Mouse (Mus musculus) kidney, embryonic 16.5 days (tissue): ENCODE results near the gene Kcnj12. TPM values are rescaled to one million over a fixed set of nuclear protein-coding genes. Genes with fewer than 3 reads are reported as not detected.

Experiments used
- ATAC-seq: fragments of 200-750 bp; cut with Nextera tagmentation; 2 replicates; pipeline ENCODE4 v1.8.0; 2017; ENCODE audit warnings: moderate TSS enrichment; ENCODE audit not compliant: low FRiP score, low TSS enrichment
- H3K27ac ChIP-seq: fragments of 300-500 bp; sonication (generic); 2 replicates; pipeline ENCODE4 v1.5.1; 2014; ENCODE audit warnings: low read length
- H3K27me3 ChIP-seq: fragments of 300-500 bp; sonication (generic); 2 replicates; pipeline ENCODE4 v1.6.1; 2014; ENCODE audit warnings: low read length, control low read depth, mixed read lengths; ENCODE audit not compliant: insufficient read depth
- H3K36me3 ChIP-seq: fragments of 300-500 bp; sonication (generic); 2 replicates; pipeline ENCODE4 v1.6.1; 2014; ENCODE audit warnings: low read length, control low read depth, mixed read lengths; ENCODE audit not compliant: insufficient read depth
- H3K4me1 ChIP-seq: fragments of 300-500 bp; sonication (generic); 2 replicates; pipeline ENCODE4 v1.6.1; 2014; ENCODE audit warnings: low read length, control low read depth, mixed read lengths; ENCODE audit not compliant: insufficient read depth
- H3K4me2 ChIP-seq: fragments of 300-500 bp; sonication (generic); replicated peaks from 2 replicates; pipeline ENCODE4 v1.6.1; 2014; ENCODE audit warnings: low read depth, low read length
- H3K4me3 ChIP-seq: fragments of 300-500 bp; sonication (generic); 2 replicates; pipeline ENCODE4 v1.5.1; 2014; ENCODE audit warnings: mild to moderate bottlenecking, low read length
- H3K9ac ChIP-seq: fragments of 300-500 bp; sonication (generic); replicated peaks from 2 replicates; pipeline ENCODE4 v1.6.1; 2014; ENCODE audit warnings: low read length
- H3K9me3 ChIP-seq: fragments of 300-500 bp; sonication (generic); 2 replicates; pipeline ENCODE4 v1.6.1; 2016; ENCODE audit warnings: low read length, control low read depth
- WGBS: fragments of 180-500 bp; shearing (Covaris S2); extraction: QIAGEN DNeasy Blood & Tissue Kit; methylation state at CpG from one replicate; pipeline ENCODE4 v1.1.7; 2014; 5-methylcytosine and 5-hydroxymethylcytosine counted together
- polyA plus RNA-seq: library from polyadenylated mRNA; unstranded; fragments of >200 nt; fragmentation: Nextera tagmentation; extraction: Ambion mirVana; gene quantifications from 2 replicates; pipeline ENCODE4 v1.2.1, GENCODE M21; 2015

Gene Kcnj12
- polyA plus RNA-seq, 1 experiment from 2014 or later, result 0.32 TPM

DNA sequence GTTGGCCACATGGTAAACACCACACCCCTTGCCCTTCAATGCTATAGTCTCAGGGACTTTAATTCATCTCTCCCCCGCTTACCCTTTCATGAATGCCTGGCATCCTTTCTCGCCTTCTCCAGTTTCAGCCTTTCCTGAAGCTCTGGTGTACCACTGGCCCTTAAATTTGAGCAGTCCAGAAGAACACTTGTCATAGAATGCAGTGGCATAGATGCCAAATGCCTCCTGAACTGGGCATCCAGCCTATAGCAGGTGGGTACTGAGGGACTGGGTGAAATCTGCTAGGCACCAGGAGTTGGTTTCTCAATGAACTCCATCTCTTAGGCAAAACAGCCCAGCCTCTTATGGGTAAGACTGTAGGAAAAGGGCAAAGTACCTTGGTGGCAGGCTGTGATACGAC, 31.9 kb upstream of the Kcnj12 start:
- Histone ChIP-seq H3K27ac (no peak overlapping the region), H3K4me2 (no peak overlapping the region), H3K9ac (no peak overlapping the region), H3K4me3 (no peak overlapping the region), H3K9me3 (peaks cover 6% of the 10 kb centered on the region; the same call in 1 of the 2 replicates), H3K27me3 (no peaks in the 10 kb centered on the region), H3K36me3 (no peaks in the 10 kb centered on the region), H3K4me1 (no peaks in the 10 kb centered on the region)
- WGBS, result 82% methylated on average over 3 of the region's 3 CpGs
- ATAC-seq, result no peak

DNA sequence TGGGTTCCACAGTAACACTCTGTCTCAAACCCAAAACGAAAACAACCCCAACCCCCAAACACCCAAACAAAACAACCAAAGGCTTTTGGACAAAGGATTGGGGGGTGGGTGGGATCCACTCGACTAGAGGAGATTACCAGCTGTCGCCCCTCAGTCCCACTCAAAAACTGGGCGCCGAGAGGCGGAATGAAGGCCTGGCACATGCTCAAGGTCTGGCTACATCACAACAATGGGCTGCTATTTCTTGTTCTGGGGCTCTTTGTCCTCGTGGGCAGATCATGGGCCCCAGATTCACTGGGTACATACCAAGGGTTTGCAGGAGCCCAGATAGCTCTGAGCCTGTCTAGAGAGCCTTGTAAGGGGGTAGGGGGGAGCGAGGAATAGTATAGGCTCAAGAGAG, 19.6 kb upstream of the Kcnj12 start:
- H3K27ac ChIP-seq, result no peak overlapping the region
- no peak overlapping the region for H3K4me2 ChIP-seq
- no peak overlapping the region for H3K4me3 ChIP-seq
- 90% methylated on average over 8 of the region's 8 CpGs for WGBS
- no peak overlapping the region for H3K9ac ChIP-seq
- no peaks in the 10 kb centered on the region for H3K36me3 ChIP-seq
- ATAC-seq, result no peak
- H3K27me3 ChIP-seq, result no peaks in the 10 kb centered on the region
- no peaks in the 10 kb centered on the region for H3K9me3 ChIP-seq
- no peaks in the 10 kb centered on the region for H3K4me1 ChIP-seq

DNA sequence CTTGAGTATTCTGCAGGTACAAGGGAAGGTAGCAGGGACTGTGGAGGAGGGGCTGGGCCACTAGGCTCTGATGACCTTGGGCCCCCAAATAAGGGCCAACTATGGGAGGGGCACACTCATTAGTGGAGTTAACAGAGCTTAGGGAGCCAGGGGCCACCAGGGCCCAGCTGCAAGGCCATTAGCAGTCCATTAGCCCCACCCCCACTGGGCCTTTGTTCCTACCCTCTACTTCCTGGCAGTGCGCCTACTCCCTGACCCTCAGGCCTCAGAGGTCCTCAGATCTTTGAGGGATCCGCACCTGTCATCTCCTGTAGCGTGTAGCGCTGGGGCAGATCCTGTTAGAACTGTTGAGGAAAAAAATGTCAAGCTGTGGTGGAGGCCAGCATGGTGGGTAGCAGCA, 18.3 kb upstream of the Kcnj12 start:
- ATAC-seq, result no peak
- Histone ChIP-seq H3K27ac (no peak overlapping the region), H3K4me1 (no peaks in the 10 kb centered on the region), H3K4me2 (no peak overlapping the region), H3K4me3 (no peak overlapping the region), H3K9me3 (no peaks in the 10 kb centered on the region), H3K9ac (no peak overlapping the region), H3K27me3 (no peaks in the 10 kb centered on the region), H3K36me3 (no peaks in the 10 kb centered on the region)
- 37% methylated on average over 4 of the region's 4 CpGs for WGBS

DNA sequence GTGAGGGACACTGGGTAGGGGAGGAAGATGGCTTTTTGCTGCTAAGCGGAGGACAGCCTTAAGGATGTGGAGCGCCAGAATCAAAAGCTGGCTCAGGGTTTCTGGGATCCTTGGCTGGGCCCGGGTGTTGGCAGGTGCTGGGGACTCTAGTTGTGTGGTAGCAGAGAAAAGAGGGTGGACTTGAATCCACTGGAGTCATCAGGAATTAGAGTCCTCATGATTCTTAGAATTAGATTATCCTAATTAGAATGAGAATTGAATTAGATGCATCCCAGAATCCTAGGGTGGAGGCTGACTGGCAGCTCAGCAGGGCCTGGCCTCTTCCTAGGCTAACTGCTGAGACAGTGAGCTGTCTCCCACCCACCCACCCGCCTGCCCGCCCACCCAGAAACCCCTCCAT, 17.6 kb upstream of the Kcnj12 start:
- Histone ChIP-seq H3K9me3 (no peaks in the 10 kb centered on the region), H3K4me2 (no peak overlapping the region), H3K4me3 (no peak overlapping the region), H3K4me1 (no peaks in the 10 kb centered on the region), H3K9ac (no peak overlapping the region), H3K27me3 (no peaks in the 10 kb centered on the region), H3K36me3 (no peaks in the 10 kb centered on the region), H3K27ac (no peak overlapping the region)
- WGBS, result 69% methylated on average over 5 of the region's 5 CpGs
- no peak for ATAC-seq

DNA sequence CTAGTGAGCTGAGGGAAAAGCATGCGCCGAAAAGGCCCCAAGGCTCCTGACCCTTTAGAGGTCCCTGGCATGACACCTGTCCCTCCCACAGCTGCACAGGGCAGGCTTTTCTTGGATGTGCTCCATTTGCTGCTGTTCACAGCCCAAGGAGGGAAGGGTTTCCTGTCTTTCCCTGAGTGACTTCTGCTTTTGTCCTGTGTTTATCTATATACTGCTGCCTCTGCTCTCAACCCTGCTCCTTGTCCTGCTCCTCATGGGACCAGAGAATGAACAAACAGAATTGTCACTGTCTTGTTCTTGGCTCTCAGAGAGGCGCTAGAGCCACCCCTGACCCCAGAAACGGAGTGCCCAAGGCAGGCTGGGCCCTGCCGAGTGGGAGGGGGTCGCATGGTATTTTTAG, 17.0 kb upstream of the Kcnj12 start:
- H3K4me1 ChIP-seq, result no peaks in the 10 kb centered on the region
- H3K4me2 ChIP-seq, result no peak overlapping the region
- H3K36me3 ChIP-seq, result no peaks in the 10 kb centered on the region
- WGBS, result 25% methylated on average over 6 of the region's 6 CpGs
- ATAC-seq, result no peak
- no peaks in the 10 kb centered on the region for H3K27me3 ChIP-seq
- no peaks in the 10 kb centered on the region for H3K9me3 ChIP-seq
- H3K9ac ChIP-seq, result no peak overlapping the region
- H3K4me3 ChIP-seq, result no peak overlapping the region
- H3K27ac ChIP-seq, result no peak overlapping the region

DNA sequence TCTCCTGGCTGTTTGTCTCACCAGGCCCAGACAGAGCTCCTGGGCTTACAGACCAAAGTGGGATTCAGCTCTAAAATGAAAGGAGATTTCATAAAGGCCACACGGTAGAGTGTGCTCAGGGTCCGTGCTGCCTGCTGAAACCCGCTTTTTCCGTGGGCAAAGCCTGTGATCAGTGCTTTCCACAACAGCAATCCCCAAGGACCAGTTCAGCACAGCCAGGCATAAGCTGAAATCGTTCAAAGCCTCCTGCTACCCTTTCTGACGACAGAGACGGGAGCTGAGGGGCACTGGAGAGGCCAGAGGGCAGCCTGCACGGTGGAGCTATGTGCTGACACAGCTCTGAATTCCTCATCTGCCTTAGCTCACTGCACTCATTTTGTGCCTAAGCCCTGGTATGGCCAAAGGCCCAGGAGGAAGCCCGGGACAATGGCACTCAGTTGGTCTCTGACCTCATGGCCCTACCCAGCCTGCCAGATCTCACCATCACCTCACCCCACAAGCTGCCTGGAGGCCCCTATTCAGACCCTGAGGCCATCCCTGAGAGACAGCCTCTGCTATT, 10.5 kb upstream of the Kcnj12 start:
- ATAC-seq, result peak; percentile 91
- Histone ChIP-seq H3K27ac (peak overlapping the region; percentile 44; the same call in 1 of the 2 replicates), H3K9me3 (no peaks in the 10 kb centered on the region), H3K9ac (no peak overlapping the region), H3K36me3 (no peaks in the 10 kb centered on the region), H3K4me3 (no peak overlapping the region), H3K4me2 (no peak overlapping the region), H3K4me1 (no peaks in the 10 kb centered on the region), H3K27me3 (no peaks in the 10 kb centered on the region)
- 35% methylated on average over 9 of the region's 9 CpGs for WGBS

DNA sequence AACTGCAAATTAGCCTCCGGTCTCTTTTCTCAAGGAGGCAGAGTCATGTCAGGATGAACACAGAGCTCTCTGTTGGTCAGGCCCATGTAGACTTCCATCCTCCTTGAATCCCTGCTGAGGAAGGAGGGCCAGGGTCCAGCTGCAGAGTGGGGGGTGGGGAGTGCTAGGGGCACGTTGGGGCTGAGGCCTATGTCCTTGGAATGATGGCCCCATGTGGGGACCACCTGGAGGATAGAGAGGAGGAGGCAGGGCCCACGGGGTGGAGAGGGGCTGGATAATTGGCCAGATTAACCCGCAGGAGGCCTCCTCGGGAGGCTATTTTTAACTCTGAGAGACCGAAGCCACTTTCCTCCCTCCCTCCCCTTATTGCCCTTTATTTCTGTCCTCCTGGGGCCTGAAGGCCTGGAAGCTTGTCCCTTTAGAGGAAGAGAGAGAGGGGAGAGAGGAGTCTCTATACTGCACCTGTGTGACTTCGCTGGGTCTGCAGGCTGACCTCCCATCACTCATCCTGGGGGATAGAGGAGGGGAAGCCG, 5.4 kb upstream of the Kcnj12 start:
- ATAC-seq, result no peak
- 24% methylated on average over 8 of the region's 8 CpGs for WGBS
- H3K4me3 ChIP-seq, result no peak overlapping the region
- no peak overlapping the region for H3K27ac ChIP-seq
- no peaks in the 10 kb centered on the region for H3K36me3 ChIP-seq
- no peak overlapping the region for H3K4me2 ChIP-seq
- no peaks in the 10 kb centered on the region for H3K4me1 ChIP-seq
- H3K9ac ChIP-seq, result no peak overlapping the region
- H3K27me3 ChIP-seq, result peaks cover 27% of the 10 kb centered on the region
- H3K9me3 ChIP-seq, result no peaks in the 10 kb centered on the region

DNA sequence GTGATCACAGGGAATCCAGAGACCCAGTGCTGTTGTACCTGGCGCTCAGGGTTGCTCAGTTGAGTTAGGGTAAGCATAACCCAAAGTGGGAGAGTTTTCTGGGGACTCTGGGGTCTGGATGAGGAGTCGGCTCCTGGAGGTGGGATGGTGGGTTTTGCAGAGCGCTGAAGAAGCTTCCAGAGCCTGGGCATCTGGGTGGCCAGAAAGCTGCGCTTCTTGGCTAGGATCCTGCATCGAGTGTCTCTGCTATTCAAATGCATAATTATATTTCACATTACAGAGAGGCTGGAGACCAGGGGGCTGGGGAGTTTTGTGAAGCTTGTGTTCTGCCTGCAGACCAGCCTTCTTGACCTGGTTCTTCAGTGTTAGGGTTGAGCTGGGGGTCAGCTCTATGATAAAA, 1.2 kb upstream of the Kcnj12 start:
- H3K9ac ChIP-seq, result no peak overlapping the region
- H3K27me3 ChIP-seq, result peaks cover 57% of the 10 kb centered on the region
- 85% methylated on average over 5 of the region's 5 CpGs for WGBS

DNA sequence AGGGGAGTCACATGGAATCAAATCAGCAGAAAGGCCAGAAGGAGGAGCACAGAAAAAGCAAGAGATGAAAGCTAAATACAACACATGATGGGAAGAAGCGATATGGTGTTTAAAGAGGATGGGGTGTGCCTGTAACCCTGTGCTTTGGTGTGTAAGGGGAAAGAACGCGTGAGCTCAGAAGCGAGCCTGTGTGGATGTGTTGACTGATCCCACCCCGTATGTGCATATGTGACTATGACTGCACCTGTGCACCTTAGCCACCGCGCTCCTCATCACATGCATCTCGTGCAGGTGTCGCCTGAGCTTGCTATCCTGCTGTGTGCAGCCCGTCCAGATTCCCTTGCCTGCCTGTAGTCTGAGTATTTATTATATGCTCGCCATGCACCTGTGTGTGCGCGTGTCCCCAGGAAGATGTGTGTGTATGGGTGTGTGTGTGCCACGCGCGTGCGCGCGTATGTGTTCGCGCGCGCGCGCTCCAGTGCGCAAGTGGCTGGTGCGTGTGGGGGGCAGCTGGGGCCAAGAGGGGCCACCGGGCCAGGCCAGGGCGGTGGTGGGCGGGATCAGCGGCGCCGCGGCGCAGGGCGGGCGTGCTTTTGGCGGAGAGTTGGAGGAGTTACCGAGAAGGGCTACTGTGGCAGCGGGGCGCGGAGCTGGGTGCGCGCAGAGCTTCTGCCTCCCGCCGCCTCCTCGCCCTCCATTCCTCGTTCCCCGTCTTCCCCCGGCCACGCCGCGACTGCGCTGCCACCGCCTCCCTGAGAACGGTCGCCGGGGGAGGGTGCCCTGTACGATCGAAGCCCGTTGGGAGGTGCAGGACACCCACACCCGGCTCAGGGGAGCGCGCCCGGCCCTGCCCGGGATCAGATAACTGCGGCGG, 451 bp upstream of the Kcnj12 start:
- Histone ChIP-seq H3K4me3 (peak overlapping the region; percentile 58), H3K4me1 (no peaks in the 10 kb centered on the region; the same call in 1 of the 2 replicates), H3K9ac (peak overlapping the region; percentile 45), H3K27me3 (peaks cover 57% of the 10 kb centered on the region), H3K4me2 (peak overlapping the region; percentile 96), H3K9me3 (no peaks in the 10 kb centered on the region), H3K36me3 (no peaks in the 10 kb centered on the region), H3K27ac (no peak overlapping the region)
- WGBS, result 1% methylated on average over 63 of the region's 68 CpGs
- peak; percentile 50; the same call in 1 of the 2 replicates for ATAC-seq

More for the DNA sequence above, 1.2 kb upstream of the Kcnj12 start:
- H3K4me2 ChIP-seq, result no peak overlapping the region
- H3K4me3 ChIP-seq, result no peak overlapping the region
- no peak for ATAC-seq
- H3K4me1 ChIP-seq, result no peaks in the 10 kb centered on the region; the same call in 1 of the 2 replicates
- no peak overlapping the region for H3K27ac ChIP-seq
- no peaks in the 10 kb centered on the region for H3K9me3 ChIP-seq
- no peaks in the 10 kb centered on the region for H3K36me3 ChIP-seq
